Mouse (Mus musculus): ENCODE results near the gene Grid2. TPM values are rescaled to one million over a fixed set of nuclear protein-coding genes. Genes with fewer than 3 reads are reported as not detected.

Grid2 gene
- polyA plus RNA-seq (2012; rRNA removed), result 8.4 and 9.8 TPM in 2 replicates

GRCm38 (mm10) chr6:63255826-63256555, at the start of gene Grid2:
Gene Grid2, plus strand, starts transcription at chr6:63255876.

GRCm38 (mm10) chr6:64728499-64729198, 1473.0 kb downstream of the Grid2 start, which contains the start of gene Atoh1:
Gene Atoh1, plus strand, starts transcription at chr6:64729125.

All from central nervous system, embryonic 18 days (tissue).